Mouse (Mus musculus) heart, postnatal 0 days (tissue): ENCODE results near the gene Kif1c. TPM values are rescaled to one million over a fixed set of nuclear protein-coding genes. Genes with fewer than 3 reads are reported as not detected.
A peak's percentile ranks its signal among the peaks of the same experiment; 100 is the strongest.
"Not testable (repeated sequence)": the region's sequence is repeated elsewhere in the genome, so short reads cannot be mapped to it uniquely, and the experiment has no call there.

ENCODE experiments used
- ATAC-seq: fragments of 200-750 bp; cut with Nextera tagmentation; 2 replicates; pipeline ENCODE4 v1.8.0; 2017; ENCODE audit warnings: low read depth, moderate number of reproducible peaks, moderate library complexity; ENCODE audit not compliant: insufficient read depth
- DNase-seq: peaks from one replicate; pipeline ENCODE4 v3.0.0-alpha.2; 2016; ENCODE audit warnings: low spot score
- H3K27ac ChIP-seq: fragments of 300-500 bp; sonication (generic); 2 replicates; pipeline ENCODE4 v1.5.1; 2014; ENCODE audit warnings: low read depth, mild to moderate bottlenecking
- H3K27me3 ChIP-seq: fragments of 300-500 bp; sonication (generic); 2 replicates; pipeline ENCODE4 v1.6.1; 2014; ENCODE audit warnings: low read length, mixed read lengths; ENCODE audit not compliant: control insufficient read depth, insufficient read depth
- H3K36me3 ChIP-seq: fragments of 300-500 bp; sonication (generic); replicated peaks from 2 replicates; pipeline ENCODE4 v1.6.1; 2014; ENCODE audit warnings: low read length, mixed read lengths; ENCODE audit not compliant: control insufficient read depth, insufficient read depth
- H3K4me1 ChIP-seq: fragments of 300-500 bp; sonication (generic); 2 replicates; pipeline ENCODE4 v1.6.1; 2014; ENCODE audit warnings: antibody characterized with exemption; ENCODE audit not compliant: control insufficient read depth, insufficient read depth
- H3K4me2 ChIP-seq: fragments of 300-500 bp; sonication (generic); 2 replicates; pipeline ENCODE4 v1.6.1; 2014; ENCODE audit warnings: low read depth, mild to moderate bottlenecking, low read length, moderate library complexity
- H3K4me3 ChIP-seq: fragments of 300-500 bp; sonication (generic); 2 replicates; pipeline ENCODE4 v1.5.1; 2014; ENCODE audit warnings: low read depth, low read length
- H3K9ac ChIP-seq: fragments of 300-500 bp; sonication (generic); replicated peaks from 2 replicates; pipeline ENCODE4 v1.6.1; 2014; ENCODE audit warnings: low read depth, low read length, mixed read lengths
- H3K9me3 ChIP-seq: fragments of 300-500 bp; sonication (generic); replicated peaks from 2 replicates; pipeline ENCODE4 v1.6.1; 2016; ENCODE audit warnings: low read length; ENCODE audit not compliant: control insufficient read depth
- CTCF ChIP-seq: IDR thresholded peaks from 2 replicates; pipeline ENCODE4 v1.5.1; 2016; ENCODE audit warnings: antibody characterized with exemption, control low read depth, low read depth
- EP300 ChIP-seq: IDR thresholded peaks from 2 replicates; pipeline ENCODE4 v1.6.1; 2016; ENCODE audit warnings: antibody characterized with exemption, low read depth
- WGBS: fragments of 180-500 bp; shearing (Covaris S2); extraction: QIAGEN DNeasy Blood & Tissue Kit; methylation state at CpG from one replicate; pipeline ENCODE4 v1.1.7; 2014; 5-methylcytosine and 5-hydroxymethylcytosine counted together
- microRNA-seq: library from miRNA; unstranded; fragments of <30 nt; microRNA quantifications from one replicate; pipeline ENCODE4, GENCODE M21; 2016
- polyA plus RNA-seq: library from polyadenylated mRNA; unstranded; fragments of >200 nt; fragmentation: Nextera tagmentation; extraction: Ambion mirVana; gene quantifications from 2 replicates; pipeline ENCODE4 v1.2.1, GENCODE M21; 2015
- total RNA-seq: library from RNA; depleted of rRNA; stranded (reverse); fragments of >200 nt; gene quantifications from 2 replicates; pipeline ENCODE4 v1.2.3, GENCODE M21; 2014; ENCODE audit warnings: low replicate concordance; rRNA removed

Gene Kif1c
- total and polyA plus RNA-seq, 2 experiments from 2014 or later, result 6.4 to 92.9 TPM

DNA sequence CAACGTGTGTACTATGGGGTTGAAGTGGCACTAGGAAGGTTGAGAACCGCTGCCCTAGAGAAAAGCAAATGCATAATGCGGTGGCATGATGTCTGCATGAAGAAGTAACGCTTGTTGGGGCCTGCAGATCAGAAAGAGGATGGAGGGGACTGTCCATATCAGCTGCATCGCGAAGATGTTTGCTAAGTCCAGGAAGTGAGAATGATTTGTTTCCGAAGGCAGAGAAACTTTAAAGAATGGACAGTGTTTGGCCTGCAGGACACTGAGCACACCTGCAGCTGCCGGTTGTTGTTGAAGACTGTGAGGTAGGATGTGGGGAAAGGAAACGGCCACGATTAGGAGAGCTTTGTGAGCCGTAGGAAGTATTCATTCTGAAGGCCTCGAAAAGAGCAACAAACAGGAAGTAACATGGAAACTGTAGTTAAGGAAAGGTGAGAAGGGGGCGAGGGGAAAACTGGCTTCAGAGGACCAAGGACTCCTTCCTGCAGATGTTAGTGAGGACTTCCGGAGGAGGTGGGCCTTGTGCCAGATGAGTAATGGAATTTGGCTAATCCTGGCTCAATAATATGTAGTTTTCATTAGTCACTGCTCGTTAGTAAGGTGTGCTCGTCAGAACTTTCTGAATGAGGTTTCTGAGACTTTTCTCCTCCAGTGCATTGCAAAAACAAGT, 65.6 kb downstream of the Kif1c start:
- no peak for ATAC-seq
- 63% methylated on average over 16 of the region's 16 CpGs for WGBS
- H3K27me3 ChIP-seq, result no peaks in the 10 kb centered on the region
- H3K4me2 ChIP-seq, result peak overlapping the region; percentile 82; the same call in 1 of the 2 replicates
- H3K9me3 ChIP-seq, result no peaks in the 10 kb centered on the region
- DNase-seq, result peak; percentile 25
- peak overlapping the region; percentile 91 for H3K27ac ChIP-seq
- H3K4me1 ChIP-seq, result peaks cover 13% of the 10 kb centered on the region
- H3K9ac ChIP-seq, result no peak overlapping the region
- TF ChIP-seq EP300 (no peak), CTCF (no peak)
- H3K4me3 ChIP-seq, result no peak overlapping the region
- H3K36me3 ChIP-seq, result peaks cover 11% of the 10 kb centered on the region

DNA sequence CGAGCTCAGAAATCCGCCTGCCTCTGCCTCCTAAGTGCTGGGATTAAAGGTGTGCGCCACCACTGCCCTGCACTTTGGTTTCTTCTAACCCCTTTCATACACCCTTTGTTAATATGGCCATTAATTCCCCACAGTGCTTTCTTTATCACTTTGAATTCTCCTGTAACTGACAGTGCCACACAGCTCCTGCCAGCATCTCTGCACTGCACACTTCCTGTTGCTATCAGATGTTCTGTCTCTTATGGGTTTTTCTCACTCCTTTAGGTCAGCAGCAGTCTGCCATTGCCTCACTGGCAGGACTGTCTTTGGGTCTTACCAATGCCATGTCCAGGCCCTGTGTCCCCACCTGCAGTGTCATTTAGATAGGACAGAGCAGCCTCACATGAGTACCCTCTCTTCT, 70.5 kb downstream of the Kif1c start:
- Histone ChIP-seq H3K27me3 (no peaks in the 10 kb centered on the region), H3K9ac (no peak overlapping the region), H3K27ac (no peak overlapping the region), H3K4me1 (peaks cover 5% of the 10 kb centered on the region; the same call in 1 of the 2 replicates), H3K9me3 (no peaks in the 10 kb centered on the region), H3K36me3 (peaks cover 32% of the 10 kb centered on the region), H3K4me3 (no peak overlapping the region), H3K4me2 (no peak overlapping the region)
- TF ChIP-seq EP300 (no peak), CTCF (no peak)
- DNase-seq (no peak), ATAC-seq (no peak)
- WGBS, result 93% methylated on average over 3 of the region's 3 CpGs

DNA sequence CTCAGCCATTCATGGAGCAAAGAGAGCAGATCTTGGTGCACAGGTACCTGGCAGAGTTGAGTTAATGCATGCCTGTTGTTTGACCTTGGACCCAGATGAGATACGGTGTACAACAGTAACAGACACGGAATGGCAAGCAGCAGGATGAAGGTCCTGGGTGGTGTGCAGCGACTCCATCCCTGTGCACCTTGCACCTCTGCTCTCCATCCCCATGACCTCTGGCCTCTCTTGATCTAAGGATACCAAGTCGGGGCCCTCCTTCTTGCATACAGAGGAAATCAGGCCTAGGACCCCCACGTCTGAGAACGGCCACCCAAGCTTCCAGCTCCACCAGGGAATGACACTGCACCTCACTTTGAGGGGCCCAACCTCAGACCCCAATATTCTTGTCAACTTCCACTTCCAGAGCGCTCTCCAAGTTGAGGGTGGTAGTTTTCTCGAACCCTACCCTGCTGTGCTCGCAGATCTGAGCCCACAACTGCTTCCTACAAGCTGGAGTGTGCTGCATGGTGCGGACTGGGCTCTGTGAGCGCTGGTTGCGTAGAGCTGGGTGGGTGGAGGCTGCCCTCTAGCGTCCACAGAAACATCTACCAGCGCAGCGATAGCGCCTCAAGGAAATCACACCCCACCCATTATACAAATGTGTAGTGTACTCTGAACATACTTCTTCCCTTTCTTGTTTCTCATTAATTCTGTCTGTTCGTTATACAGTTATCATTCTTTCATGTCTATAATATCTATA, 76.7 kb downstream of the Kif1c start:
- Histone ChIP-seq H3K4me3 (no peak overlapping the region), H3K27ac (no peak overlapping the region), H3K4me2 (no peak overlapping the region), H3K27me3 (no peaks in the 10 kb centered on the region), H3K9me3 (no peaks in the 10 kb centered on the region), H3K4me1 (peaks cover 3% of the 10 kb centered on the region; the same call in 1 of the 2 replicates), H3K36me3 (peaks cover 10% of the 10 kb centered on the region), H3K9ac (no peak overlapping the region)
- 27% methylated on average over 17 of the region's 17 CpGs for WGBS
- peak; percentile 82 for DNase-seq
- ATAC-seq, result peak; percentile 87
- TF ChIP-seq CTCF, result peak; percentile 87
- no peak for TF ChIP-seq EP300

GRCm38 (mm10) chr11:70777634-70778033, 77.3 kb downstream of the Kif1c start:
- no peak for ATAC-seq
- H3K27me3 ChIP-seq, result no peaks in the 10 kb centered on the region
- WGBS, result 55% methylated on average over 6 of the region's 6 CpGs

GRCm38 (mm10) chr11:70778058-70778457, 77.7 kb downstream of the Kif1c start:
- 34% methylated on average over 6 of the region's 6 CpGs for WGBS

More at GRCm38 (mm10) chr11:70777634-70778033, 77.3 kb downstream of the Kif1c start:
- peaks cover 4% of the 10 kb centered on the region for H3K36me3 ChIP-seq
- no peak overlapping the region for H3K4me3 ChIP-seq
- H3K4me2 ChIP-seq, result no peak overlapping the region
- no peak overlapping the region for H3K9ac ChIP-seq
- no peaks in the 10 kb centered on the region for H3K9me3 ChIP-seq
- TF ChIP-seq EP300 (no peak), CTCF (no peak)
- H3K4me1 ChIP-seq, result peaks cover 3% of the 10 kb centered on the region; the same call in 1 of the 2 replicates
- DNase-seq, result no peak
- no peak overlapping the region for H3K27ac ChIP-seq

More at GRCm38 (mm10) chr11:70778058-70778457, 77.7 kb downstream of the Kif1c start:
- H3K4me1 ChIP-seq, H3K9me3 ChIP-seq, H3K4me3 ChIP-seq, H3K27ac ChIP-seq, H3K4me2 ChIP-seq, H3K9ac ChIP-seq, H3K27me3 ChIP-seq, H3K36me3 ChIP-seq: not testable (repeated sequence)
- TF ChIP-seq CTCF, result peak; percentile 60
- DNase-seq (peak; percentile 32), ATAC-seq (peak; percentile 40; the same call in 1 of the 2 replicates)

Small RNA genes lying within 50 kb of the gene (microRNA-seq; reads per million reads assigned to microRNA genes)
- gene Gm22760 (not detected), gene Mir6925 (0.54 reads per million)

Other genes starting within 250 kb of the Kif1c start
- gene Med11, start 248.6 kb upstream of the Kif1c start, total RNA-seq, result 9.0 and 28.3 TPM in 2 replicates
- 13.7 and 15.9 TPM in 2 replicates for gene Med11, start 248.6 kb upstream of the Kif1c start, polyA plus RNA-seq
- gene Zmynd15, start 241.1 kb upstream of the Kif1c start, total RNA-seq, result 0.04 and 5.0 TPM in 2 replicates
- gene Zmynd15, start 241.1 kb upstream of the Kif1c start, polyA plus RNA-seq, result 1.3 TPM in 2 replicates
- gene Cxcl16, start 240.6 kb upstream of the Kif1c start, total RNA-seq, result 5.9 and 12.8 TPM in 2 replicates
- gene Cxcl16, start 240.6 kb upstream of the Kif1c start, polyA plus RNA-seq, result 9.8 and 11.3 TPM in 2 replicates
- 0.34 and 8.6 TPM in 2 replicates for gene Tm4sf5, start 195.3 kb upstream of the Kif1c start, total RNA-seq
- gene Tm4sf5, start 195.3 kb upstream of the Kif1c start, polyA plus RNA-seq, result 7.6 and 7.8 TPM in 2 replicates
- not detected in 2 replicates for gene Vmo1, start 185.9 kb upstream of the Kif1c start, total RNA-seq
- gene Vmo1, start 185.9 kb upstream of the Kif1c start, polyA plus RNA-seq, result 0.18 and 0.55 TPM in 2 replicates
- gene Gltpd2, start 181.4 kb upstream of the Kif1c start, total RNA-seq, result not detected in 2 replicates
- gene Gltpd2, start 181.4 kb upstream of the Kif1c start, polyA plus RNA-seq, result 0.34 TPM in 1 of 2 replicates, not detected in the other
- 474 and 521 TPM in 2 replicates for gene Psmb6, start 175.2 kb upstream of the Kif1c start, total RNA-seq
- 640 and 644 TPM in 2 replicates for gene Psmb6, start 175.2 kb upstream of the Kif1c start, polyA plus RNA-seq
- gene Gm40193, start 167.6 kb upstream of the Kif1c start, total RNA-seq, result not detected in 2 replicates
- gene Gm40193, start 167.6 kb upstream of the Kif1c start, polyA plus RNA-seq, result not detected in 2 replicates
- 14.5 and 18.5 TPM in 2 replicates for gene Pld2, start 160.5 kb upstream of the Kif1c start, total RNA-seq
- gene Pld2, start 160.5 kb upstream of the Kif1c start, polyA plus RNA-seq, result 5.4 and 6.8 TPM in 2 replicates
- gene Mink1, start 137.7 kb upstream of the Kif1c start, total RNA-seq, result 20.4 and 38.0 TPM in 2 replicates
- 5.0 and 5.2 TPM in 2 replicates for gene Mink1, start 137.7 kb upstream of the Kif1c start, polyA plus RNA-seq
- not detected in 2 replicates for gene 4930544D05Rik, start 84.7 kb upstream of the Kif1c start, total RNA-seq
- gene 4930544D05Rik, start 84.7 kb upstream of the Kif1c start, polyA plus RNA-seq, result not detected in 2 replicates
- gene Chrne, start 81.3 kb upstream of the Kif1c start, total RNA-seq, result not detected in 2 replicates
- gene Chrne, start 81.3 kb upstream of the Kif1c start, polyA plus RNA-seq, result not detected in 2 replicates
- 0.08 TPM in 1 of 2 replicates, not detected in the other for gene Gp1ba, start 61.4 kb upstream of the Kif1c start, total RNA-seq
- gene Gp1ba, start 61.4 kb upstream of the Kif1c start, polyA plus RNA-seq, result 0.26 and 0.27 TPM in 2 replicates
- gene Rnf167, start 53.3 kb upstream of the Kif1c start, total RNA-seq, result 48.3 and 66.3 TPM in 2 replicates
- gene Rnf167, start 53.3 kb upstream of the Kif1c start, polyA plus RNA-seq, result 61.8 and 62.5 TPM in 2 replicates
- gene Slc25a11, start 53.1 kb upstream of the Kif1c start, total RNA-seq, result 530 and 532 TPM in 2 replicates
- gene Slc25a11, start 53.1 kb upstream of the Kif1c start, polyA plus RNA-seq, result 446 and 451 TPM in 2 replicates
- gene Pfn1, start 45.9 kb upstream of the Kif1c start, total RNA-seq, result 924 and 959 TPM in 2 replicates
- gene Pfn1, start 45.9 kb upstream of the Kif1c start, polyA plus RNA-seq, result 903 and 932 TPM in 2 replicates
- gene Eno3, start 43.3 kb upstream of the Kif1c start, total RNA-seq, result 1,315 and 1,376 TPM in 2 replicates
- 1,204 and 1,224 TPM in 2 replicates for gene Eno3, start 43.3 kb upstream of the Kif1c start, polyA plus RNA-seq
- 42.0 and 53.9 TPM in 2 replicates for gene Spag7, start 31.1 kb upstream of the Kif1c start, total RNA-seq
- 154 and 175 TPM in 2 replicates for gene Spag7, start 31.1 kb upstream of the Kif1c start, polyA plus RNA-seq
- 8.7 and 9.5 TPM in 2 replicates for gene Camta2, start 12.4 kb upstream of the Kif1c start, total RNA-seq
- gene Camta2, start 12.4 kb upstream of the Kif1c start, polyA plus RNA-seq, result 10.5 and 10.7 TPM in 2 replicates
- gene Inca1, start 393 bp upstream of the Kif1c start, total RNA-seq, result 0.23 and 1.9 TPM in 2 replicates
- gene Inca1, start 393 bp upstream of the Kif1c start, polyA plus RNA-seq, result 3.9 and 4.0 TPM in 2 replicates
- 4.2 and 4.9 TPM in 2 replicates for gene Zfp3, start 63.7 kb downstream of the Kif1c start, total RNA-seq
- gene Zfp3, start 63.7 kb downstream of the Kif1c start, polyA plus RNA-seq, result 9.6 and 10.8 TPM in 2 replicates
- not detected in 2 replicates for gene Scimp, start 112.0 kb downstream of the Kif1c start, total RNA-seq
- 0.38 and 0.49 TPM in 2 replicates for gene Scimp, start 112.0 kb downstream of the Kif1c start, polyA plus RNA-seq
- gene Rabep1, start 144.2 kb downstream of the Kif1c start, total RNA-seq, result 10.5 and 12.2 TPM in 2 replicates
- gene Rabep1, start 144.2 kb downstream of the Kif1c start, polyA plus RNA-seq, result 29.8 and 32.2 TPM in 2 replicates